Mouse (Mus musculus) adrenal gland, adult (tissue): ENCODE results near the gene Vmn1r9.
"Not testable (repeated sequence)": the region's sequence is repeated elsewhere in the genome, so short reads cannot be mapped to it uniquely, and the experiment has no call there.

Experiments used
- DNase-seq, 2 experiments: peaks; one replicate each; pipeline ENCODE4 v3.0.0; 2022 to 2023; ENCODE audit warnings: low spot score in 1 of 2; ENCODE audit not compliant: inconsistent age in 2 of 2

Vmn1r9 gene

GRCm38 (mm10) chr6:57066487-57066886 is at the start of gene Vmn1r9:
Gene Vmn1r9, plus strand, starts transcription at chr6:57066787.
- DNase-seq: no peak

GRCm38 (mm10) chr6:57025224-57025623 is 41.4 kb upstream of the Vmn1r9 start, which contains the start of gene Vmn1r7:
Gene Vmn1r7, minus strand, starts transcription at chr6:57025324.
- DNase-seq: not testable (repeated sequence)

GRCm38 (mm10) chr6:57031984-57032383 is 34.6 kb upstream of the Vmn1r9 start, which contains the start of gene Vmn1r8:
Gene Vmn1r8, plus strand, starts transcription at chr6:57032284.
- DNase-seq: no peak

- no peak for DNase-seq
Observed at GRCm38 (mm10) chr6:57034674-57035073, 31.9 kb upstream of the Vmn1r9 start.

GRCm38 (mm10) chr6:57063730-57064129 is 2.9 kb upstream of the Vmn1r9 start:
- DNase-seq: peak in 1 of 2 experiments; percentile 42

GRCm38 (mm10) chr6:57106358-57106757 is 39.8 kb downstream of the Vmn1r9 start:
- DNase-seq: peak in 1 of 2 experiments; percentile 31

GRCm38 (mm10) chr6:57109154-57109553 is 42.6 kb downstream of the Vmn1r9 start, which contains the start of gene Vmn1r10:
Gene Vmn1r10, plus strand, starts transcription at chr6:57109454.
- DNase-seq: no peak
